8 mouse cellular contexts compared by ENCODE assay signal in the genomic region with DNA sequence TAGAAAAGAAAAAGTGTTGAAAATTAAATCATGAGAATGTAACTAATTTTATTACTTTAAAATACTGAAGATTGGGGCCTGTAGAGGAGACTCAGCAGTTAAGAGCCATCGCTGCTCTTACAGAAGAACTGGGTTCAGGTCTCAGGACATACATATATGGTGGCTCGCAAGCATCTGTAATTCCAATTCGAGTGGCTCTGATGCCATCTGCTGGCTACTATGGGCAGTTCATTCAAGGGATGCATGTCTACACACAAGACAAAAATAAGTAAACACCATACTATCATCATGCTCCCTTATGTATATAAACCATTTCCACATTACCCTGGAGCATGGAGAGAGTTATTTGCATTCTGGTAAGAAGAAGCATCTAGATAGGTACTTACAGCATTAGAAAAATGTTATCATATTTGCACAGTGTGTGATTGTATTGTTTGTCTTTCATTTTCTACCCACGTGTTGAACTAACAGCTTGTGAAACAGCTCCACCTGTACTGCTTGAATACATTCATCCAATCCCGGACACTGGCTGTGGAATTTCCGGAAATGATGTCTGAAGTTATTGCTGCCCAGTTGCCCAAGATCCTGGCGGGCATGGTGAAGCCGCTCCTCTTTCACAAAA. TPM values are rescaled to one million over a fixed set of nuclear protein-coding genes. Genes with fewer than 3 reads are reported as not detected.
DNase-seq lines count a peak whose midpoint lies in the region; ATAC-seq and TF ChIP-seq lines count a peak whose summit lies in the region.

No protein-coding gene starts in this region.

- TF ChIP-seq CTCF in liver, embryonic 14.5 days (IDR thresholded peaks at IDR 0.05; ENCODE audit: low read depth), result peak; percentile 48

- H3K4me2 ChIP-seq in neural tube, embryonic 11.5 days (ENCODE audit: low read depth), result no peak overlapping the region
- no peak overlapping the region for H3K4me2 ChIP-seq in neural tube, embryonic 15.5 days
- H3K4me2 ChIP-seq in liver, embryonic 14.5 days (ENCODE audit: low read depth), result no peak overlapping the region

- DNase-seq in neural tube, embryonic 11.5 days (ENCODE audit: low spot score), result peak; percentile 41
- peak; percentile 72 for DNase-seq in ZHBTc4 (ENCODE audit: low read depth, low spot score)
- DNase-seq in cerebellum, postnatal 10 days, result peak; percentile 69 to 73
- DNase-seq in kidney, adult 11 months, result peak; percentile 3
- no peak for DNase-seq in liver, embryonic 14.5 days (ENCODE audit: low read depth in 3 of 3, low spot score in 3 of 3)
- DNase-seq in right cerebral cortex, postnatal 4 days, result peak; percentile 16
- no peak for DNase-seq in thymus, postnatal 25 days

- no peaks in the 10 kb centered on the region for H3K27me3 ChIP-seq in neural tube, embryonic 11.5 days (ENCODE audit: control insufficient read depth, insufficient read depth, low read length)
- H3K27me3 ChIP-seq in neural tube, embryonic 15.5 days (replicated peaks), result no peaks in the 10 kb centered on the region
- H3K27me3 ChIP-seq in liver, embryonic 14.5 days (ENCODE audit: control insufficient read depth, insufficient read depth, low read length), result no peaks in the 10 kb centered on the region

- TF ChIP-seq EP300 in liver, embryonic 14.5 days (IDR thresholded peaks at IDR 0.05; ENCODE audit: low read depth), result no peak

- H3K9me3 ChIP-seq in neural tube, embryonic 11.5 days (ENCODE audit: control insufficient read depth, low read length), result no peaks in the 10 kb centered on the region
- no peaks in the 10 kb centered on the region for H3K9me3 ChIP-seq in neural tube, embryonic 15.5 days (replicated peaks)
- H3K9me3 ChIP-seq in liver, embryonic 14.5 days (ENCODE audit: control insufficient read depth, low read length), result no peaks in the 10 kb centered on the region

- no peak overlapping the region for H3K27ac ChIP-seq in neural tube, embryonic 11.5 days (ENCODE audit: low read depth, low read length)
- no peak overlapping the region for H3K27ac ChIP-seq in neural tube, embryonic 15.5 days (replicated peaks)
- no peak overlapping the region for H3K27ac ChIP-seq in liver, embryonic 14.5 days

- ATAC-seq in neural tube, embryonic 11.5 days (ENCODE audit: insufficient read depth, low FRiP score, low TSS enrichment), result 0 out of 2 replicates have a peak, but pooled peaks have one; percentile 13
- ATAC-seq in neural tube, embryonic 15.5 days (ENCODE audit: low FRiP score), result no peak
- no peak for ATAC-seq in liver, embryonic 14.5 days (ENCODE audit: insufficient read depth)

- H3K4me3 ChIP-seq in neural tube, embryonic 11.5 days (ENCODE audit: low read depth, low read length), result no peak overlapping the region
- H3K4me3 ChIP-seq in neural tube, embryonic 15.5 days (replicated peaks), result no peak overlapping the region
- no peak overlapping the region for H3K4me3 ChIP-seq in liver, embryonic 14.5 days (ENCODE audit: insufficient read depth in 1 of 2, low read depth in 2 of 2, low read length in 2 of 2)

- no peaks in the 10 kb centered on the region for H3K36me3 ChIP-seq in neural tube, embryonic 11.5 days (ENCODE audit: control insufficient read depth, insufficient read depth, low read length)
- no peaks in the 10 kb centered on the region for H3K36me3 ChIP-seq in neural tube, embryonic 15.5 days
- H3K36me3 ChIP-seq in liver, embryonic 14.5 days (replicated peaks; ENCODE audit: control insufficient read depth, insufficient read depth, low read depth), result no peaks in the 10 kb centered on the region

- H3K9ac ChIP-seq in neural tube, embryonic 11.5 days (ENCODE audit: low read length), result no peak overlapping the region
- H3K9ac ChIP-seq in neural tube, embryonic 15.5 days (replicated peaks), result no peak overlapping the region
- no peak overlapping the region for H3K9ac ChIP-seq in liver, embryonic 14.5 days (replicated peaks)

- H3K4me1 ChIP-seq in neural tube, embryonic 11.5 days (ENCODE audit: control insufficient read depth, insufficient read depth, low read length), result no peaks in the 10 kb centered on the region
- no peaks in the 10 kb centered on the region for H3K4me1 ChIP-seq in neural tube, embryonic 15.5 days
- H3K4me1 ChIP-seq in liver, embryonic 14.5 days (replicated peaks; ENCODE audit: control insufficient read depth in 2 of 2, insufficient read depth in 2 of 2, low read length in 1 of 2), result no peaks in the 10 kb centered on the region

- 69% methylated on average over 8 of the region's 8 CpGs for WGBS in neural tube, embryonic 11.5 days
- 71% methylated on average over 8 of the region's 8 CpGs for WGBS in neural tube, embryonic 15.5 days
- 35% methylated on average over 8 of the region's 8 CpGs for WGBS in liver, embryonic 14.5 days (ENCODE audit: insufficient replicate concordance)

RNA-seq across cellular contexts. Expression of a gene that starts 7.0 kb away (rescaled TPM):
- polyA plus RNA-seq in neural tube, embryonic 11.5 days (2014; fragmentation: Nextera tagmentation; extraction: Ambion mirVana), result 0.13 TPM in 1 of 2 replicates, not detected in the other
- polyA plus RNA-seq in neural tube, embryonic 15.5 days (2015; fragmentation: Nextera tagmentation; extraction: Ambion mirVana), result 0.57 and 0.73 TPM in 2 replicates
- polyA plus RNA-seq in liver, embryonic 14.5 days (2012; rRNA removed), result not detected in 2 replicates
- polyA plus RNA-seq in liver, embryonic 14.5 days (2014; fragmentation: Nextera tagmentation; extraction: Ambion mirVana), result not detected in 2 replicates

Comparison
In these comparisons a context has a peak if more than half of its experiments do, and no peak if none do; other contexts are left out.
1. DNase-seq: peak in neural tube, embryonic 11.5 days (single experiment), ZHBTc4 (single experiment), cerebellum, postnatal 10 days (2 of 2), kidney, adult 11 months (single experiment) and right cerebral cortex, postnatal 4 days (single experiment); none in liver, embryonic 14.5 days (0 of 3) and thymus, postnatal 25 days (single experiment).